Mouse (Mus musculus): ENCODE measurements around the gene Prl7a1.

DNA sequence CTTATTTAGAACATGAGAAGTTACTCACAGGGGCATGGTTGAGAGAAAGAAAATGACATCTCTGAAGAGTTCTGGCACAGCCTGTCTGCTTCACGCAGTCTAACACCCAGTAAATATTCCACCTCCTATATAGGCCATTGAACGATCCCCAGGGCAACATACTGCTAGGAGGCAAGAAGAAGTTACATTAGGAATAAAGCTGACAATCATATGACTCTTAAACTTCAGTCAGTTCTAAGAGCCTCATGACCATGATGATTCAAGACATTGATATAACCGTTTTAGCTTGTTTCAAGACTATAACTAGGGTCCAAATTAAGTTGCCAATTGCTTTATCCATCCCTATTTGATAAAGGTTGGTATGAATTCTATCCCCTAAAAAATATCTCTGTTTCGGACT, 25.6 kb upstream of the Prl7a1 start, which contains the start of gene Prl7a2:
- TF ChIP-seq EP300 (IDR thresholded peaks at IDR 0.05; ENCODE audit: low read depth), result no peak
- TF ChIP-seq CTCF (IDR thresholded peaks at IDR 0.05; ENCODE audit: low read depth), result no peak

Measured in liver, postnatal 0 days (tissue).